Mouse (Mus musculus) megakaryocyte-erythroid progenitor cell, adult 5 weeks (primary cell): Measurements from ENCODE around the gene Khdrbs2. TPM values are rescaled to one million over a fixed set of nuclear protein-coding genes. Genes with fewer than 3 reads are reported as not detected.

Experiments
- polyA plus RNA-seq: library from polyadenylated mRNA; stranded (reverse); fragments of >175 nt; gene quantifications from 2 replicates; pipeline ENCODE4 v1.2.3, GENCODE M21; 2012

The Khdrbs2 gene
- polyA plus RNA-seq = not detected in 2 replicates

DNA sequence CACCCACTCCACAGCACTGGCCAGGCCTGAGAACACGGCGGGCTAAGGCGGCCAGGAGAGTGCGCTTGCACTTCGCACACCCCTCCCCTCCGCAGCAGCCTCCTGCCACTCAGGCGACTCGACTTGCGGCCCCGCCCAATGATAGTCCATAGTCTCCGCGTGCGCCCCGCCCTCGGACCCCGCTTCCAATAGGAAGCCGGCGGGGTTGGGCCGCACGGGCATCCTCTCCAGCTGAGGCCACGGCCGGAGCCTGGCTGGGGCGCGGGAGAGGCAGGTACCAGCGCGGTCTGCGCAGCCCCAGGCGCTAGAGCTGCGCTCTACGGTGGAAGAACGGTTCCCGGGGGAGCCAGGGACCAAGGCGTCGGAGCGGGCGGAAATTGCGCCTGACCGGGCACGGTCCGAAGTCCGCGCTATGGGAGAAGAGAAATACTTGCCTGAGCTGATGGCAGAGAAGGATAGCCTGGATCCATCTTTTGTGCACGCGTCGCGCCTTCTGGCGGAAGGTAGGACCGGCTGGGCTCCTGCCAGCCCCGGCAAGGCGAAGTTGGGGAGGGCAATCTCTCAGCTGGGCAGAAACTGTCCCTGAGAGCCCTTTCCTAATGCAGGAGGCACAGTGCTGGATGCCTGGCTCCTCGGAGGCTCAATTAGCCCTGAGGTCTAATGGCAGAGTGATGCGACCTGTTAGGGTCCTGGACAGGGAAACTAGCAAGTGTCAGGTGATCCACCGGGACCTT lies at the start of gene Khdrbs2:
Gene Khdrbs2 (plus strand): TSS at position 209 of the 734 bp plus-strand sequence.

DNA sequence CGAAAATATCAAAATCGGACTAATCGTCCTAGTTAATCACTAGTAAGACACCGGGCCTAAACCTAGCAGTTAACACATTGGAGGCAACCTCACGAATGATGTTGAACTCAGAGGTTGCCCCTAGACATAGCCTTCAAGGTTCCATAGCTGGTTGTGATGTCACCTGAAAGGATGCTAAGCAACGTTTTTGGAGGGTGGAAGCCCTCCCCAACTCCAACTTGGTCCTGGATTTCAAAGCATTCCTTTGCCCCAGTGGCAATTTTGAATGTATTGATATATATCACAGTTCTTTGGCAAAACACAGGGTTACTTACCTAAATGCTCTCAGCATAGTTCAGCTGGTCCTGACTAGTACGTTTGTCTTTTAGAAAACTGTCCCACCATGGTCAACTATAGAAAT lies 374.7 kb downstream of the Khdrbs2 start, which contains the start of gene Gm5415:
Gene Gm5415 (minus strand): TSS at position 101 of the 400 bp plus-strand sequence.

